Mouse (Mus musculus): ENCODE measurements around the gene Ece2. TPM values are rescaled to one million over a fixed set of nuclear protein-coding genes. Genes with fewer than 3 reads are reported as not detected.

Gene Ece2
- not detected for polyA plus RNA-seq (2015; fragmentation: Illumina TruSeq; extraction: RNeasy Lipid Tissue Mini Kit (QIAGEN cat#74804); ENCODE audit: insufficient read depth, low replicate concordance)

GRCm38 (mm10) chr16:20629731-20630634 is at the start of gene Ece2:
TSS of gene Ece2 (plus strand) at chr16:20629828.

DNA sequence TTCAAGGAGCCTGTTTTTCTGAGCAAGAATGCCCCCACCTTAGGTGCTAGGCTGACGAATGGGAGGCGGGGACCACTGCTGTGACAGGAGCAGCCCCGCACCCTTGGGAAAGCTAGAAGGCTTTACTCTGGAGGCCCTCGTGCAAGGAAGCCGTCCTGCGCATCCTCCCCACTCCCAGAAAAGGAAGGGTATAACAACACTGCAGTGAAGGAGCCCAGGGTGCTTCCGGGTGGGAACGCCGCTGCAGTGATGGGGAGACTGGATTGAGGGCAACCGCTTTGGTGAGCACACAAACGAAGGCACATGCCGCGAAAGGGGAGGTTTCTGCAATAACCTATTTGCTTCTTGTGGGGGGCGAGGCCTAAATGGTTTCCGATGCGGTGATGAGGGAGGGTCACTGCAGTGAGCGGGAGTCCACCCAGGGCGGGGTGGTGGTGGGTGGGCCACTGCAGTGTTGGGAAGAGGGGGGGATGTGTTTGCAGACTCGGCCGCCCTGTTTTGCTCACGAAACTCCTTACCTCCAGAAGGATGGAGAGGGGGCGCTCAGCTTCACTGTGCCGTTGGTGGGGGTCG is 40.2 kb upstream of the Ece2 start, which contains the start of gene Vwa5b2:
Gene Vwa5b2 (plus strand): TSS at position 106 of the 573 bp plus-strand sequence.

GRCm38 (mm10) chr16:20611357-20612227 is 18.0 kb upstream of the Ece2 start, which contains the start of the genes Eef1akmt4, Gm49333 and Alg3:
TSS of gene Eef1akmt4 (plus strand) at chr16:20611593.
TSS of gene Gm49333 (plus strand) at chr16:20611610.
TSS of gene Alg3 (minus strand) at chr16:20611735.

DNA sequence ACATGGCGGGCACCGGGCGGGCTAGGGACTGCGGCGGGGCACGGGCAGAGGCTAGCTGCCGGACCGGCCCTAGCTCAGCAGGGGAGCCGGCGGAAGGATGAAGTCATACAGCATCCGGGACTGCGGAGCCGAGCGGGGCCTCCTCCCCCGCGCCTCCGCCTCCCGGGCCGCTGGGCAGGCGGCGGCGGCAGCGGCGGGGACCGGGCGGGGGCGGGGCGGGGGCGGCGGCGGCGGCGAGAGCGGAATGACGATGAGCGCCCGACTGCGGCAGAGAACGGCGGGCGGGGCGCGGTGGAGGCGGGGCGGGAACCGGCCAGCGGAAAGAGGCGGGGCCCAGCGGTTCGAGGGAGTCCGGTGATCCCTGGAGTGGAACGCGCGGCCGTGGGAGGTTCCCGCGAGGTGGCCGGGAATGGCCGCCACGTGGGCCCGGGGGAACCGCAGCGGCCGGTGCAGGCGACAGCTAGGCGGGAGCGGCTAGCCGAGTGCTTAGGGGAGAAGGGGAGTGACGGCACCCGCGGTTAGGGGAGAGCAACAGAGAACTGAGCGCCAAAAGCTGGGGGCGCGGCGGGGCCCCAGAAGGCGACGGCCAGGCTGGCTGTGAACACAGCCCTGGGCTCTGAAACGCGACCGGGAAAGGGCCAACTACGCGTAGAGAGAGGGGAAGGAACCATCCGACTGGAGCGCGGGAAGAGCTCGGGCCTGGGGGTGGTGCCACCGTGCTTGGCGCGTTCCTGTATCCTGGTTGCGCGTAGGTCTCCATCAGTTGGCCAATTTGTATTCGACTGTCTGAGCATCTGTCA is 8.2 kb upstream of the Ece2 start, which contains the start of gene Camk2n2:
Gene Camk2n2 (minus strand): TSS at position 97 of the 800 bp plus-strand sequence.

GRCm38 (mm10) chr16:20651076-20651946 is 21.7 kb downstream of the Ece2 start, which contains the start of gene Psmd2:
TSS of gene Psmd2 (plus strand) at chr16:20651652.

DNA sequence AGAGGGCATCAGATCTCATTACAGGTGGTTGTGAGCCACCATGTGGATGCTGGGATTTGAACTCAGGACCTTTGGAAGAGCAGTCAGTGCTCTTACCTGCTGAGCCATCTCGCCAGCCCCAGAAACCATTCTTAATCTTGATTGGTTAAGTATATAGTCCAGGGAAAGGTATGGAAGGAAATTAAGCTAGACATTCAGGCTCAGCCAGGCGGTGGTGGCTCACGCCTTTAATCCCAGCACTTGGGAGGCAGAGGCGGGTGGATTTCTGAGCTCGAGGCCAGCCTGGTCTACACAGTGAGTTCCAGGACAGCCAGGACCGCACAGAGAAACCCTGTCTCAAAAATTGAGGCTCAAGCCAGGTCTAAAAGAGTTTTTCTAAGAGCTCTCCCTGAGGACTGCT is 38.4 kb downstream of the Ece2 start, which contains the start of gene Eif4g1:
Gene Eif4g1 (plus strand): TSS at position 301 of the 400 bp plus-strand sequence.

GRCm38 (mm10) chr16:20693111-20693701 is 63.6 kb downstream of the Ece2 start, which contains the start of gene Fam131a:
TSS of gene Fam131a (plus strand) at chr16:20693241.

Other genes starting within 250 kb of the Ece2 start
- gene Abcc5, start 203.4 kb upstream of the Ece2 start, polyA plus RNA-seq (2015; fragmentation: Illumina TruSeq; extraction: RNeasy Lipid Tissue Mini Kit (QIAGEN cat#74804); ENCODE audit: insufficient read depth, low replicate concordance) = 77.0 TPM
- gene Eif2b5, start 131.0 kb upstream of the Ece2 start, polyA plus RNA-seq (2015; fragmentation: Illumina TruSeq; extraction: RNeasy Lipid Tissue Mini Kit (QIAGEN cat#74804); ENCODE audit: insufficient read depth, low replicate concordance) = 44.1 TPM
- gene Dvl3, start 112.8 kb upstream of the Ece2 start, polyA plus RNA-seq (2015; fragmentation: Illumina TruSeq; extraction: RNeasy Lipid Tissue Mini Kit (QIAGEN cat#74804); ENCODE audit: insufficient read depth, low replicate concordance) = 19.2 TPM
- 187 TPM for gene Ap2m1, start 94.3 kb upstream of the Ece2 start, polyA plus RNA-seq (2015; fragmentation: Illumina TruSeq; extraction: RNeasy Lipid Tissue Mini Kit (QIAGEN cat#74804); ENCODE audit: insufficient read depth, low replicate concordance)
- 47.3 TPM for gene Abcf3, start 81.3 kb upstream of the Ece2 start, polyA plus RNA-seq (2015; fragmentation: Illumina TruSeq; extraction: RNeasy Lipid Tissue Mini Kit (QIAGEN cat#74804); ENCODE audit: insufficient read depth, low replicate concordance)
- gene Vwa5b2, start 40.4 kb upstream of the Ece2 start, polyA plus RNA-seq (2015; fragmentation: Illumina TruSeq; extraction: RNeasy Lipid Tissue Mini Kit (QIAGEN cat#74804); ENCODE audit: insufficient read depth, low replicate concordance) = not detected
- gene Eef1akmt4, start 18.2 kb upstream of the Ece2 start, polyA plus RNA-seq (2015; fragmentation: Illumina TruSeq; extraction: RNeasy Lipid Tissue Mini Kit (QIAGEN cat#74804); ENCODE audit: insufficient read depth, low replicate concordance) = 6.3 TPM
- not detected for gene Gm49333, start 18.2 kb upstream of the Ece2 start, polyA plus RNA-seq (2015; fragmentation: Illumina TruSeq; extraction: RNeasy Lipid Tissue Mini Kit (QIAGEN cat#74804); ENCODE audit: insufficient read depth, low replicate concordance)
- gene Alg3, start 18.1 kb upstream of the Ece2 start, polyA plus RNA-seq (2015; fragmentation: Illumina TruSeq; extraction: RNeasy Lipid Tissue Mini Kit (QIAGEN cat#74804); ENCODE audit: insufficient read depth, low replicate concordance) = 9.0 TPM
- 0.37 TPM for gene Camk2n2, start 8.5 kb upstream of the Ece2 start, polyA plus RNA-seq (2015; fragmentation: Illumina TruSeq; extraction: RNeasy Lipid Tissue Mini Kit (QIAGEN cat#74804); ENCODE audit: insufficient read depth, low replicate concordance)
- gene Psmd2, start 21.8 kb downstream of the Ece2 start, polyA plus RNA-seq (2015; fragmentation: Illumina TruSeq; extraction: RNeasy Lipid Tissue Mini Kit (QIAGEN cat#74804); ENCODE audit: insufficient read depth, low replicate concordance) = 125 TPM
- gene Eif4g1, start 38.5 kb downstream of the Ece2 start, polyA plus RNA-seq (2015; fragmentation: Illumina TruSeq; extraction: RNeasy Lipid Tissue Mini Kit (QIAGEN cat#74804); ENCODE audit: insufficient read depth, low replicate concordance) = 174 TPM
- 1.5 TPM for gene Fam131a, start 63.4 kb downstream of the Ece2 start, polyA plus RNA-seq (2015; fragmentation: Illumina TruSeq; extraction: RNeasy Lipid Tissue Mini Kit (QIAGEN cat#74804); ENCODE audit: insufficient read depth, low replicate concordance)
- 36.2 TPM for gene Polr2h, start 87.8 kb downstream of the Ece2 start, polyA plus RNA-seq (2015; fragmentation: Illumina TruSeq; extraction: RNeasy Lipid Tissue Mini Kit (QIAGEN cat#74804); ENCODE audit: insufficient read depth, low replicate concordance)
- gene Clcn2, start 87.9 kb downstream of the Ece2 start, polyA plus RNA-seq (2015; fragmentation: Illumina TruSeq; extraction: RNeasy Lipid Tissue Mini Kit (QIAGEN cat#74804); ENCODE audit: insufficient read depth, low replicate concordance) = 1.6 TPM
- 0.17 TPM for gene Chrd, start 103.3 kb downstream of the Ece2 start, polyA plus RNA-seq (2015; fragmentation: Illumina TruSeq; extraction: RNeasy Lipid Tissue Mini Kit (QIAGEN cat#74804); ENCODE audit: insufficient read depth, low replicate concordance)
- gene Thpo, start 104.7 kb downstream of the Ece2 start, polyA plus RNA-seq (2015; fragmentation: Illumina TruSeq; extraction: RNeasy Lipid Tissue Mini Kit (QIAGEN cat#74804); ENCODE audit: insufficient read depth, low replicate concordance) = not detected